Mouse (Mus musculus) left cerebral cortex, adult 6 months (tissue): ENCODE data around the gene Olfr1196. TPM values are rescaled to one million over a fixed set of nuclear protein-coding genes. Genes with fewer than 3 reads are reported as not detected.

Source experiments
- long read RNA-seq, 2 experiments: library from polyadenylated mRNA; unstranded; transcript quantifications; one replicate each; pipeline ENCODE4 v2.0.0; 2019 to 2020
- polyA plus RNA-seq: library from polyadenylated mRNA; unstranded; fragments of <200 nt; fragmentation: Nextera tagmentation; gene quantifications from 2 replicates; pipeline ENCODE4 v1.2.3, GENCODE M21; 2021

The Olfr1196 gene
- polyA plus RNA-seq, result not detected in 2 replicates
- long read RNA-seq, experiment 1, result 0 reads
- long read RNA-seq, experiment 2, result 0 reads

GRCm38 (mm10) chr2:88704497-88704896 is at the start of gene Olfr1196:
Gene Olfr1196 (minus strand): TSS chr2:88704597.

GRCm38 (mm10) chr2:88751270-88751669 is 46.9 kb upstream of the Olfr1196 start, which contains the start of gene Olfr1198:
Gene Olfr1198 (minus strand): TSS chr2:88751370.

GRCm38 (mm10) chr2:88732266-88732665 is 27.9 kb upstream of the Olfr1196 start, which contains the start of gene Olfr1197:
Gene Olfr1197 (minus strand): TSS chr2:88732366.

GRCm38 (mm10) chr2:88689087-88689486 is 15.3 kb downstream of the Olfr1196 start, which contains the start of gene Olfr1195:
Gene Olfr1195 (minus strand): TSS chr2:88689187.

DNA sequence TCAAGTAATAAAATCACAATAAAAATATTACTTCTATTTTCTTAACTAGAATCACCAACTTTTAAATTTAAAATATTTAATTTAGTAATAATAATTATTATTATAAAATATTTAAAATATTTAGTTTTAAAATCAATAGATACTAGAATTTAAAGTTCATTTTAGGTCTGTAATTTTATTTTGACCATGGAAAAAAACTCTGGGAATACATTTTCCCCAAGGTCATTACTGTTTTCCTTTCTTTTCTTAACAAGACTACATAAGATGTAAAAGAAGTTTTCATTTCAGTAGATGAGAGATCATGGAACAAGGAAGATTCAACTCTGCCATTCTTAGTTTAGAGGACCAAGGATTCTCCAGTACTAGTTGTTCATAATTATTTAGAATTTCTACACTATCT is 29.1 kb downstream of the Olfr1196 start, which contains the start of gene Olfr1193:
Gene Olfr1193, plus strand, starts transcription at position 301 of the 400 bp plus-strand sequence.

DNA sequence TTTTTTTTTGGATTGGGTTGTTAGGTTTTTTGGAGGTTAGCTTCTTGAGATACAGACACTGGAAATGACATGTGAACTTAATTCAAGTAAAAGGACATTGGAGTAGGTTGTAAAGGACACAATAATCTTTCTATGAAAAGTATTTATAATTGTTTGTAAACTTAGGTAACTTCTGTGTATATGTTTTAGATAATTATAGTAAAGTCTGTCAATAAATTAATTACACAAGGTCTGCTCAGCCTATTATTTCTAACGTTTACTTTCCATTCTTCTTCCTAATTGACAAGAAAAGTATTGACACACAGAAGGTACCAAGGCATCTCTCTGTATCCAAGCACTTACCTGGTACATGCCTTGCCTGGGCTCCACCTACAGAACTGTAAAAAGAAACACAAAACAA is 56.2 kb downstream of the Olfr1196 start, which contains the start of gene Olfr1192-ps1:
Gene Olfr1192-ps1, plus strand, starts transcription at position 301 of the 400 bp plus-strand sequence.

Other genes starting within 250 kb of the Olfr1196 start
- gene Olfr1183, start 249.7 kb downstream of the Olfr1196 start, polyA plus RNA-seq, result 0.01 TPM in 1 of 2 replicates, not detected in the other
- not detected in 2 replicates for gene Olfr1184, start 221.0 kb downstream of the Olfr1196 start, polyA plus RNA-seq
- not detected in 2 replicates for gene Olfr1185-ps1, start 211.3 kb downstream of the Olfr1196 start, polyA plus RNA-seq
- not detected in 2 replicates for gene Olfr1186, start 186.0 kb downstream of the Olfr1196 start, polyA plus RNA-seq
- not detected in 2 replicates for gene Olfr1188, start 147.7 kb downstream of the Olfr1196 start, polyA plus RNA-seq
- gene Olfr1189, start 118.1 kb downstream of the Olfr1196 start, polyA plus RNA-seq, result not detected in 2 replicates
- gene Olfr1191-ps1, start 64.1 kb downstream of the Olfr1196 start, polyA plus RNA-seq, result not detected in 2 replicates
- gene Olfr1192-ps1, start 56.1 kb downstream of the Olfr1196 start, polyA plus RNA-seq, result not detected in 2 replicates
- gene Olfr1193, start 29.0 kb downstream of the Olfr1196 start, polyA plus RNA-seq, result not detected in 2 replicates
- gene Olfr1195, start 15.4 kb downstream of the Olfr1196 start, polyA plus RNA-seq, result not detected in 2 replicates
- gene Olfr1197, start 27.8 kb upstream of the Olfr1196 start, polyA plus RNA-seq, result not detected in 2 replicates
- gene Olfr1198, start 46.8 kb upstream of the Olfr1196 start, polyA plus RNA-seq, result not detected in 2 replicates
- not detected in 2 replicates for gene Olfr1199, start 55.9 kb upstream of the Olfr1196 start, polyA plus RNA-seq
- 0.04 TPM in 1 of 2 replicates, not detected in the other for gene Olfr1200, start 65.9 kb upstream of the Olfr1196 start, polyA plus RNA-seq
- gene Olfr1201, start 88.4 kb upstream of the Olfr1196 start, polyA plus RNA-seq, result not detected in 2 replicates
- not detected in 2 replicates for gene Olfr1202, start 109.9 kb upstream of the Olfr1196 start, polyA plus RNA-seq
- gene Olfr1205, start 125.1 kb upstream of the Olfr1196 start, polyA plus RNA-seq, result not detected in 2 replicates
- not detected in 2 replicates for gene Olfr1204, start 144.7 kb upstream of the Olfr1196 start, polyA plus RNA-seq
- not detected in 2 replicates for gene Olfr1206, start 158.6 kb upstream of the Olfr1196 start, polyA plus RNA-seq
- gene Olfr1208, start 197.7 kb upstream of the Olfr1196 start, polyA plus RNA-seq, result not detected in 2 replicates
- not detected in 2 replicates for gene Olfr1209, start 210.6 kb upstream of the Olfr1196 start, polyA plus RNA-seq
- not detected in 2 replicates for gene Olfr1211, start 233.5 kb upstream of the Olfr1196 start, polyA plus RNA-seq
- gene Olfr1212, start 249.4 kb upstream of the Olfr1196 start, polyA plus RNA-seq, result not detected in 2 replicates